Mouse (Mus musculus) limb, embryonic 12.5 days (tissue): Measurements from ENCODE around the gene Rbbp6. TPM values are rescaled to one million over a fixed set of nuclear protein-coding genes. Genes with fewer than 3 reads are reported as not detected.

Experiments
- polyA plus RNA-seq: library from polyadenylated mRNA; unstranded; fragments of >200 nt; fragmentation: Nextera tagmentation; extraction: Ambion mirVana; gene quantifications from 2 replicates; pipeline ENCODE4 v1.2.1, GENCODE M21; 2016

The Rbbp6 gene
- polyA plus RNA-seq, 1 experiment from 2014 or later = 38.7 TPM

Other genes with a start within 250 kb of the Rbbp6 start
- 81.0 and 83.7 TPM in 2 replicates for gene Tnrc6a, start 158.2 kb downstream of the Rbbp6 start, polyA plus RNA-seq
- 0.51 TPM in 1 of 2 replicates, not detected in the other for gene Slc5a11, start 249.1 kb downstream of the Rbbp6 start, polyA plus RNA-seq